ENCODE assay signal across 8 mouse cellular contexts in genomic region chr17:21516201-21517129, GRCm38 (mm10). TPM values are rescaled to one million over a fixed set of nuclear protein-coding genes. Genes with fewer than 3 reads are reported as not detected.
DNase-seq lines count a peak whose midpoint lies in the region; ATAC-seq and TF ChIP-seq lines count a peak whose summit lies in the region.

No protein-coding gene starts in this region.

- no peak for TF ChIP-seq CTCF in cerebellum, adult 2 months (IDR thresholded peaks at IDR 0.05; ENCODE audit: borderline replicate concordance, insufficient read depth, low read depth, low read length)

- H3K9ac ChIP-seq in hindbrain, embryonic 11.5 days (ENCODE audit: low read depth, low read length), result peak overlapping the region; percentile 67

- H3K4me2 ChIP-seq in hindbrain, embryonic 11.5 days (replicated peaks; ENCODE audit: low read depth, low read length), result peak overlapping the region; percentile 55

- ATAC-seq in hindbrain, embryonic 11.5 days (ENCODE audit: low FRiP score), result peak; percentile 92

- DNase-seq in Muller cell, postnatal 12 days (ENCODE audit: inconsistent ontology term), result peak; percentile 77
- DNase-seq in cerebellum, adult 2 months, result peak; percentile 51
- DNase-seq in forelimb bud, embryonic 11.5 days (ENCODE audit: low read depth, low spot score), result peak; percentile 69
- peak; percentile 81 for DNase-seq in hindbrain, embryonic 11.5 days (ENCODE audit: low spot score)
- peak; percentile 48 to 70 for DNase-seq in layer of hippocampus, postnatal 10 days (ENCODE audit: low spot score in 2 of 2)
- peak; percentile 70 for DNase-seq in lung, postnatal 25 days (ENCODE audit: low spot score)
- peak; percentile 83 for DNase-seq in retina, postnatal 1 day
- peak; percentile 74 for DNase-seq in urinary bladder, postnatal 14 days (ENCODE audit: low spot score)

- H3K27me3 ChIP-seq in cerebellum, adult 2 months (ENCODE audit: control insufficient read depth, insufficient read depth, low read length), result no peaks in the 10 kb centered on the region
- no peaks in the 10 kb centered on the region for H3K27me3 ChIP-seq in hindbrain, embryonic 11.5 days (ENCODE audit: control insufficient read depth, insufficient read depth, low read length)

- peak overlapping the region; percentile 85 for H3K4me3 ChIP-seq in cerebellum, adult 2 months (replicated peaks; ENCODE audit: insufficient read depth, low read depth, low read length)
- peak overlapping the region; percentile 46 for H3K4me3 ChIP-seq in hindbrain, embryonic 11.5 days (ENCODE audit: low read depth, low read length)

- H3K4me1 ChIP-seq in cerebellum, adult 2 months (ENCODE audit: control insufficient read depth, insufficient read depth, low read length), result no peaks in the 10 kb centered on the region
- H3K4me1 ChIP-seq in hindbrain, embryonic 11.5 days (replicated peaks; ENCODE audit: control insufficient read depth, insufficient read depth, low read length), result no peaks in the 10 kb centered on the region

- no peaks in the 10 kb centered on the region for H3K9me3 ChIP-seq in hindbrain, embryonic 11.5 days (ENCODE audit: control insufficient read depth, low read length)

- no peaks in the 10 kb centered on the region for H3K36me3 ChIP-seq in hindbrain, embryonic 11.5 days (ENCODE audit: control insufficient read depth, insufficient read depth, low read length)

- TF ChIP-seq POLR2A in cerebellum, adult 2 months (IDR thresholded peaks at IDR 0.05; ENCODE audit: borderline replicate concordance, insufficient read depth, low read length), result peak; percentile 9; the same call in 1 of the 2 replicates

- peak overlapping the region; percentile 36 for H3K27ac ChIP-seq in cerebellum, adult 2 months (ENCODE audit: insufficient read depth, low read length)
- H3K27ac ChIP-seq in hindbrain, embryonic 11.5 days (ENCODE audit: low read depth, low read length), result peak overlapping the region; percentile 42

- WGBS in cerebellum, adult 2 months, result 2% methylated on average over 37 of the region's 37 CpGs
- WGBS in hindbrain, embryonic 11.5 days, result under 1% methylated on average over 37 of the region's 37 CpGs

RNA-seq across cellular contexts. Expression of gene Zfp52, which starts 18.9 kb away (rescaled TPM):
- 3.5 and 4.0 TPM in 2 replicates for polyA plus RNA-seq in cerebellum, adult 2 months (2012; rRNA removed)
- 2.1 and 2.9 TPM in 2 replicates for polyA plus RNA-seq in hindbrain, embryonic 11.5 days (2014; fragmentation: Nextera tagmentation; extraction: Ambion mirVana)
- total RNA-seq in layer of hippocampus, postnatal 10 days (2021), result 1 to 10 TPM; 6.3 to 6.8 TPM

RNA-seq across cellular contexts. Expression of gene Zfp53, which starts 27.7 kb away (rescaled TPM):
- polyA plus RNA-seq in cerebellum, adult 2 months (2012; rRNA removed), result 3.4 TPM in 2 replicates
- 8.6 and 10.5 TPM in 2 replicates for polyA plus RNA-seq in hindbrain, embryonic 11.5 days (2014; fragmentation: Nextera tagmentation; extraction: Ambion mirVana)
- 1 to 10 TPM; 4.9 to 5.4 TPM for total RNA-seq in layer of hippocampus, postnatal 10 days (2021)

RNA-seq across cellular contexts. Expression of gene Zfp948, which starts 50.3 kb away (rescaled TPM):
- polyA plus RNA-seq in cerebellum, adult 2 months (2012; rRNA removed), result 8.9 and 9.0 TPM in 2 replicates
- polyA plus RNA-seq in hindbrain, embryonic 11.5 days (2014; fragmentation: Nextera tagmentation; extraction: Ambion mirVana), result 19.0 and 21.1 TPM in 2 replicates
- total RNA-seq in layer of hippocampus, postnatal 10 days (2021), result 10 to 100 TPM; 15.5 to 17.6 TPM

Comparison
In these comparisons a context has a peak if more than half of its experiments do, and no peak if none do; other contexts are left out.
1. Peak in every context shown above with its lines: DNase-seq, ATAC-seq, H3K4me3 ChIP-seq and H3K27ac ChIP-seq.